Mouse (Mus musculus) liver, postnatal 0 days (tissue): Measurements from ENCODE around the gene Pld6.

Experiments
- CTCF ChIP-seq: sonication (generic); IDR thresholded peaks from 2 replicates; pipeline ENCODE4 v1.5.1; 2016; ENCODE audit warnings: antibody characterized with exemption, low read depth
- EP300 ChIP-seq: IDR thresholded peaks from 2 replicates; pipeline ENCODE4 v1.6.1; 2016; ENCODE audit warnings: antibody characterized with exemption, low read depth, mild to moderate bottlenecking

GRCm38 (mm10) chr11:59810480-59811158 lies 23.2 kb upstream of the Pld6 start:
- TF ChIP-seq CTCF (no peak), EP300 (no peak)
